Mouse (Mus musculus): ENCODE data around the gene Tecpr2.

Gene Tecpr2

DNA sequence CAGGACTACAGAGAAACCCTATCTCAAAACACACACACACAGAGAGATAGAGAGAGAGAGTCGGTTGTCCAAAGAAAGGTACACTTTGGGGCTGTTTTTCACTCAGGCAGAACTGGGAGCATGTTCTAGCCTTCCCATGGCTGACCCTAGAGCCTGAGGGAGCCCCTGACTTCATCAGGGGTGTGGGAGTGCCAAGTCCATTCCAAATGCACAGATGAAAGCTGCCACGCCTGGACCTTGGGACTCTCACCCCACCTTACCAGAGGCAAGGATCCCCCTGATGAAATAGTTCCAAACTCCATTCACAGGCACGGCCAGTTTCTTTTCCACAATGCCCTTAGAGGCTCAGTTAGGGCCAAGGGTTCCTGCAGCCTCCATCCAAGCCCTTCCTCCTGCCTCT is 90.7 kb downstream of the Tecpr2 start:
- no peak for DNase-seq

DNA sequence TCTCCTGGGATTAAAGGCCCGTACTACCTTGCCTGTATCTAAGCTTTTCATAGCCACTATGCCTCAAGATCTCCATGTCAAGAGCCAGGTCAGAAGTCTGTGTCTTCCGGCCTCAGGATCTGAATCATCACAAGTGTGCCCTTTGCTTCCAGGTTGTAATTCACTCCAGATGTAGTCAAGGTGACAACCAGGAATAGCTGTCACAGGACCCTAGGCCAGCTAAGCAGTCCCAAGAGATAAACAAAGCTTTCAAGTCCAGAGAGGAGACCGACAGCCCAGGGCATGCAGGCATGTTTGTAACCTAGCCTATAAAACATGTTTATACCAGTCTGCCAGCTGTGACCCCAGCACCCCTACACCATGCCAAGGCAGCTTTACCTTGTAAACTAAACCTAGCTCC is 92.7 kb downstream of the Tecpr2 start:
- DNase-seq = no peak

GRCm38 (mm10) chr12:110983083-110983482 is 94.0 kb downstream of the Tecpr2 start:
- no peak for DNase-seq

DNA sequence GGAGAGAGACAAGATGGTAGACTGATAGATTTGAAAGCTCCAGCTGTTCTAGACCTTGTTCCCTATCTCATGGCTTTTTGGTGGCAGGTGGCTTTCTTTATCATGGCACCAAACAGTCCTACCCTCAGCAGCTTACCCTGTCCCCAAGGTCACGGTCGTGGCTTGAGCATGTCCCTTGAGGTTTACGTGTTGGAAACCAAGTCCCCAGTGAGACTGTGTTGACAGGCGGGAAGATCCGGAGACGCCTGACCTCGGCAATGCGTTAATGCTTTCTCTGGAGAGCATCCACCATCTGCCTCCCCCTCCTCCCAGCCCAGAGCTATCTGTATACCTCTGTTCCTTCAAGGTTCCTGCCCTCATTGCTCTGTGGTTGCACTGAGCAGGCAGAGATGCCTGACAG is 94.7 kb downstream of the Tecpr2 start:
- no peak for DNase-seq

- no peak for DNase-seq
Measured at GRCm38 (mm10) chr12:110984598-110984997, 95.5 kb downstream of the Tecpr2 start.

DNA sequence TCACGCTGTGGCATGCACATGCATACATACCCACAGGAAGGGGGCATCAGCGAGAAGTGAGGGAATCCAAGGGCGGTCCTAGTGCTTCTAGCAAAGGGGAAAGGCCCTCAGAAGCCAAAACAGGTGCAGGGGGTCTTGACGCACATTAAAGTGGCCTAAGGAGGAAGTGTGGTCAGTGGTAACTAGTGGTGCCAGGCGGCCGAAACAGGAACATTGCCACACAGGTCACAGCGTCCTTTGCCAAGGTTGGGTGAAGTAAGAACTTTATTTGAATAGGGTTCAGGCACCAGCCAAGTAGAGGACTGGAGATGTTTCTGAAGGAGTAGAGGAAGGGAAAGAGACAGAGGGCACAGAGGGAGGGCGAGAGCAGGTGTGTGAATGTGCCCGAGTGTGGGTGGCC is 96.1 kb downstream of the Tecpr2 start:
- DNase-seq = no peak

- no peak for DNase-seq
Measured at GRCm38 (mm10) chr12:110986536-110987425, 97.7 kb downstream of the Tecpr2 start.

DNA sequence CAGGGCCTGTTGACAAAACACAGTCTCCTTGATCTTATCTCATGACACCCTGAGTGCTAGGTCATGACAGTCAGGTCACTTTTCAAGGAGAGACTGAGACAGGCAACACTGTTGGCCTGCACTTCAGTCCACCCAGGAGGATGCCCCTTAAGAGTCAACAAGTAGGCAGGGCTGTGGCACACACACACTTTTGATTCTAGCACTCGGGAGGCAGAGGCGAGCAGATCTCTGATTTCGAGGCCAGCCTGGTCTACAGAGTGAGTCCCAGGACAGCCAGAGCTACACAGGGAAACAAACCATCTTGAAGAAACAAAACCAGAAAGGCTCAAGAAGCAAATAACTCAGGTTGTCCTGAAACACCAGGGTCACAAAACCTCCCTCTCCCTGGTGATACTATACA is 100.3 kb downstream of the Tecpr2 start:
- no peak for DNase-seq

DNA sequence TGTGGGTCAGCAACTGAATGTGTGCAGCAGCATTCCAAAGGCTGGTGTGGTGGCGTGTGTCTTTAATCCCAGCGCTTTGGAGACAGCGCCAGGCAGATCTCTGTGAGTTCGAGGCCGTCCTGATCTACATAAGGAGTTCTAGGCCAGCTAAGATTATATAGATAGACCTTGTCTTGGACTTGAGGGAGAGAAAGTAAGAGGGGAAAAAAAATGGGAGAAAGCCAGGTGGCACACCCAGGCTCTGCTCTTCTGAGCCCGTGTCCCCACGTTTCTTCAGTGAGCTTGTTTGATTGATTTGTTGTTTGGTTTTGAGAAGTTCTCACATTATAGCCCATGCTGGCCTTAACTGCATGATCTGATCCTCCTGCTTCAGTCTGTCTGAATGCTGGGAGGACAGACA is 101.4 kb downstream of the Tecpr2 start:
- DNase-seq = no peak

GRCm38 (mm10) chr12:110991361-110992127 is 102.5 kb downstream of the Tecpr2 start:
- DNase-seq = peak; percentile 78 to 87

DNA sequence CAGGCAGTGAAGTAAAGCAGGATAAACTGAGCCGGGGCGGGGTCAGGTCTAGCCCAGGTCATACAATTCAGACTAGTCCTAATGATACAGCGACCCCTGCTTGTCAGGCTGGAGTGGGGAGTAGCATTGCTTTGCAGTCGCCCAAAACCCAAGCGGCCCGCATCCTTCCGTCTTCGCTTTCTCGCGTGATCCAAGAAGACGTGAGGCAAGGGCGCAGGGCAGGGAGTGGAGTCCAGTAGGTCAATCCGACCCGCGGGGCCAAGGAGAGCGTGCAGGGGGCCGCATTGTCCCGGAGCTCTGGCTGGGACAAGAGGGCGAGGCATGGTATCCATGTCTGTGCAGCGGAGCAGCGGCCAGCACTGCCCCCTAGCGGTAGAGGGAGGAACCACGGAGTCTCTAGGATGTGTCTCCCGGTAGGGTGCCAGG is 103.1 kb downstream of the Tecpr2 start:
- peak; percentile 78 to 81 for DNase-seq

DNA sequence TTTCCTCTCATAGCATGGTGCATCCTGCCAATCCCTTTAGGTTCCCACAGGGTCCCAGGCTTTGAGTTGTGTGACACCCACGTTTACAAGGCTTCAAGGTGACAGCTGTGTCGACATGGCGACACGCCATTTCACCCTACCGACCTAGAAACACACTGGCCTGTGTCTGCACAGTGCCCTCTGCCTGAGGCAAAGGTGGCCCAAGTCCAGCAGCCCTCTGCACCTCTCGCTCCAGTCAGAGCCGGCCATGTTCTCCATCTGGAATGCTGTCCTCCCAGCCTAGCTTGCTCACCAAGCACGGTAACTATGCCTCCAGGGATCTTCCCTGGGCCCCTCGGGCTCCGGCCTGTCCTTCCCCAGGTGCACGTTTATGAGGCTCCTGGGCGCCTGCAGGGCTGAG is 103.7 kb downstream of the Tecpr2 start:
- DNase-seq = no peak

GRCm38 (mm10) chr12:110993226-110993625 is 104.2 kb downstream of the Tecpr2 start:
- DNase-seq = no peak

DNA sequence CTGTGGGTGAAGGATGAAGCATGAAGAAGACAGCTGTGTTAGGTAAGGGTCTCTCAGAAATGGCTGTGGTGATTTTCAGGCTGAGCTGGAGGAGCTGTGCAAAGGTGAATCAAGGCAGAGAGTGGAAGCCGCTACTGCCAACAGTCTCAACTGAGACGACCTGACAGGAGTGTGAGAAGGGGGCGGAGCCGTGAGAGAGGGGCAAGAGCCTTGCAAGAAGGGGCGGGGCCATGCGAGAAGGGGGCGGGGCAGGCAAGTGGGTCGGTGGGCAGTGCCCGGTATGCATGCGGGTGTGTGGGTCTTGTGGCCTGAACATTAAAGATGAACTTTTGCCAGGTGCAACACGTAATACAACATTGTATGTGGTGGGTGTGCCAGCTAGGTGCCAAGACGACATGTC is 105.6 kb downstream of the Tecpr2 start:
- no peak for DNase-seq

DNA sequence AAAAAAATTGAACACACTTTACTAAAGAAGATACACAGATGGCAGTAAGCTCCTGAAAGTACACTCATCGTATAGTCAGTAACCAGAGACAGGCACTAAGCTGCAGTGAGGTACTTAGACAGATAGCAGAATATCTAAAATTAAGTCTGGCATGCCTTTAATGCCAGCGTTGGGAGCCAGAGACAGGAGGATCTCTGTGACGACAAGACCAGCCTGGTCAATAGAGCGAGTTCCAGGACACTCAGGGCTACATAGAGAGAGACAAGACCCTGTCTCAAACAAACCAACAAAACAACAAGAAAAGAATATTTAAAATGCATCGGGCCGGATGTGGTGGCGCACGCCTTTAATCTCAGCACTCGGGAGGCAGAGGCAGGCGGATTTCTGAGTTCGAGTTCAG is 109.0 kb downstream of the Tecpr2 start:
- no peak for DNase-seq

GRCm38 (mm10) chr12:110999820-111000219 is 110.8 kb downstream of the Tecpr2 start:
- no peak for DNase-seq

DNA sequence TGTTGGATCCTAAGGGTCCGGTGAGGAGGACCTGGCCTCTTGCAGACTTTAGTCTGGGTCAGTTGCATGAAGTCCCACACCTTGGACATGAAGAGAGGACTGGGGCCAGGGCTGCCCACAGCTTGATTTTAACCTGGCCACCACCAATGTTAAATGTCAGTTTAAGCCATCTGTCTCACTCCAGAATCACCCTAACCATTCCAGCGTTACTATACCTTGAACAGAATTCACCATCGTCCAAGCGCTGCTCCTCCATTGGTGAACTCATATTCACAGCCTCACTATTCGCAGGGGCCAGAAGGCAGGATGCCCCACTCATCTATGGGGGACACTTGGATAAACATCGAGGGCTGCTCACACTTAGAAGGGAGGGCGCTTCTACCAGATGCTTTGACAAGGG is 111.9 kb downstream of the Tecpr2 start:
- DNase-seq = no peak

GRCm38 (mm10) chr12:111004142-111004541 is 115.1 kb downstream of the Tecpr2 start:
- DNase-seq = no peak

- no peak for DNase-seq
Measured at GRCm38 (mm10) chr12:111005803-111006202, 116.7 kb downstream of the Tecpr2 start.

DNA sequence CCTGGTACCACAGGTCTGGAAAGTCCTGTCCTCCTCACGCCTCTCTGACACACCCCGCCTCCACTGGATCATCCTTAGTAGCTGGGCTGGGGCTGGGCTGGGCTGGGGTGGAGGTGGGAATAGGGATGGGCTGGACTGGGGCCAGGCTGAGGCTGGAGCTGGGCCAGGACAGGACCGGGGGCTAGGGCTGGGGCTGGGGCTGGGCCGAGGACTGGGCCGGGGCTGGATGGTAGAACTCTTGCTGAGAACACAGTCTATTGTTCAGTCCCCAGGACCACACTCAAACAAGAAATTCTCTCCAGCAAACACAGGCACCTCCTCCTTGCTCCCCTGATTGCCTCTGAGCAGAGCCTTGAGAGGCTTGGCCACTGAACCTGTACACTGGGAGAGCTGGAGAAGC is 117.3 kb downstream of the Tecpr2 start:
- DNase-seq = no peak

- DNase-seq = peak; percentile 38 to 56
Measured at GRCm38 (mm10) chr12:111007134-111008103, 118.4 kb downstream of the Tecpr2 start.
